Mouse (Mus musculus): ENCODE measurements around the gene Csnk1g1. TPM values are rescaled to one million over a fixed set of nuclear protein-coding genes. Genes with fewer than 3 reads are reported as not detected.

The Csnk1g1 gene
- 10 to 100 TPM; 17.8 to 18.6 TPM for total RNA-seq (2021)
- long read RNA-seq, experiment 1, result 0 reads
- long read RNA-seq, experiment 2, result 0 reads

- peak; percentile 95 to 96 for DNase-seq
Observed at GRCm38 (mm10) chr9:65908394-65909300, at the start of gene Csnk1g1, which contains the start of gene Trip4. Csnk1g1 (plus strand) TSS chr9:65908924. Trip4 (minus strand) TSS chr9:65908794.

- DNase-seq, result no peak
Observed at GRCm38 (mm10) chr9:65859656-65860055, 49.1 kb upstream of the Csnk1g1 start.

- DNase-seq, result peak; percentile 94 to 95
Observed at GRCm38 (mm10) chr9:65884564-65885315, 24.0 kb upstream of the Csnk1g1 start.

- peak; percentile 79 for DNase-seq
Observed at GRCm38 (mm10) chr9:65890143-65890628, 18.5 kb upstream of the Csnk1g1 start, which contains the start of gene Pclaf. Pclaf (plus strand) TSS chr9:65890237.

DNA sequence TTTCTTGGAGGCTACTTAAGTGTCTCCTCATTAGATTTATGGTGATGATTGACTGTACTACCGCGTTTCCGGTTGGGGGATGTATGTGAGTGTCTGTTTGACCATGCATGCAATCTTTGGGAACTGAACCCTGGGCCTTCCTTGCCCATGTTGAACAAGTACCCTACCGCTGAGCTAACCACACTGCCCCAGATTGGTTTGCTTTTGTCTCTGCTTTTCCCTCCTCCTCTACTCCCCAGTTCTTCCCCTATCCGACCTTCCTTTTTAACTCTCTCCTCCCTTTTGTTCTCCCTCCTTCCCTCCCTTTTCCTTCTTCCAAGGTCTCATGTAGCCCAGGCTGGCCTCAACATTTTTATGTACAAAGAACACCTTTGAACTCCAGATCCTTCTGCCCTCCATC, 17.6 kb upstream of the Csnk1g1 start:
- DNase-seq, result no peak

DNA sequence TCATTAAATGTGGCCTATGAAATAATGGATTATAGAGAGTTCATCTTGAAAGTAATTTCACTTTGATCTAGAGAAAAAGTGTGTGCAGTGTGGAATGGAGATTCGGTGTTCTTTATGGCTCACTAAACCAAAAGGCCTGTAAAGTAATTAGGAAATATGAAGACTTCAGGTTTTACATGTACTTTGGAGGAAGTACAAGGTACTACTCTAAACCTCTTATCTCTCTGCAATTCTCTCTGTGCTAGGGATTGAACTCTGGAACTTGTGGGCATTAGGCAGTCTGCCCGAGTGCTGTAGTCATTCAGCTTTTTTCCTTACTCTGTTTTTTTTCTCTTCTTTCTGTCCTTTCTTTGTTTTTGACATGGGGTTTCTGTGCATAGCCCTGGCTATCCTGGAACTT, 11.7 kb upstream of the Csnk1g1 start:
- DNase-seq, result no peak

- no peak for DNase-seq
Observed at GRCm38 (mm10) chr9:65902879-65903278, 5.8 kb upstream of the Csnk1g1 start.

DNA sequence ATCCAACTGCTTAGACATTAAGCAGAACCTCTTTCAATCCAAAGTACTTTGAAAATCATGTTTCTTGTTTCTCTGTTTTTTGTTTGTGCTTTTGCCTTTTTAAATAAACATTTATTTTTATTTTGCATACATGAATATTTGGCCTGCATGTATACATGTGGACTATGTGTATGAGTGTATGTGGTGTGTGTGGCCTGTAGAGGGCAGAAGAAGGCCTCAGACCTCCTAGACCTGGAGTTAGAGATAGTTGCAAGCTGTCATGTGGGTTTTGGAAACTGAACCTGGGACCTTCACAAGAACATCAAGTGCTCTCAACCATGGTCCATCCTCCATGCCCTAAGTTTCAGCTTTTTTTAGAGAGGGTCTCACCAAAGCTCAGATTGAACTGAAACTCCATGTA, 5.3 kb upstream of the Csnk1g1 start:
- no peak for DNase-seq

DNA sequence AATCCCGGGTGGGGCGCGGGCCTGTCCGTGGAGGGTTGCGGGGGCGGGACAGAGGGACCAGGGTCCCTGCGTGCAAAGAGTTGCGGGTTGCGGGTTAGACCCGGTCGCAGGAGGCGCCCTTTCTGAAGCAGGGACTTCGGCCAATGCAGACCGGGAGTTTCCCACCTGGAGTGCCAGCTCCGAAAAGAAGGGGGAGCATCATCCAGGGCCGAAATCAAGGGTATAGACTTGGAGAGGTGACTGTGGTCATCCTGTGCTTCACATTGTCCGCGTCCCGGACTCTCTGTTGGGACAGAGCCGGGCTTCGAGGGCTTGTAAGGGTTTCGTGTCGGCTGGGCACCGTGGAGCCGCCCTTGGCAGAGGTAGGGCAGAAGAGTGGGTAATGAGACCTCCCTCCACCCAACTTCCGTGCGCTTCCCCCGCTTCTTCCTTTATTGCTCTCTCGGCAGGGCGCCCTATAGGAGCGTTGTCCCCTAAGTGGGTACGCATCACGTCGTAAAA, 627 bp downstream of the Csnk1g1 start:
- peak; percentile 60 to 71 for DNase-seq

DNA sequence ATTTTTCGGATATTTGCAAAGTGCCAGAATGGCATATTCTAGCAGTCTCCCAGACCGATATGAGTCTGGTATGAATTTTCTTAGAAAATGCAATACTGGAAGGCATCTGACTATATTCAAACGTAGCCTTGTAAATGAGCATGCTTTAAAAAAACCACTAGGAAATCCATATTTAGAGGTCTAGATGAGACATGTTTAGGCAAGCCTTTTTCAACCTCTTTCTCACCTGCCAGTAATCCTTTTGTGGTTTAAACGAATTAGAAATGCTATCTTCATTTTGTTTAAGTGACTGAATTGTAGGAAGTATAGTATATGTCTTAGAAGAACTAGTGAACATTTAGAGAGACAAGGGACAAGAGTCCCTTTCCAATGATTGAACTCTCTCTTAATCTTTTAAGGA, 1.1 kb downstream of the Csnk1g1 start:
- no peak for DNase-seq

DNA sequence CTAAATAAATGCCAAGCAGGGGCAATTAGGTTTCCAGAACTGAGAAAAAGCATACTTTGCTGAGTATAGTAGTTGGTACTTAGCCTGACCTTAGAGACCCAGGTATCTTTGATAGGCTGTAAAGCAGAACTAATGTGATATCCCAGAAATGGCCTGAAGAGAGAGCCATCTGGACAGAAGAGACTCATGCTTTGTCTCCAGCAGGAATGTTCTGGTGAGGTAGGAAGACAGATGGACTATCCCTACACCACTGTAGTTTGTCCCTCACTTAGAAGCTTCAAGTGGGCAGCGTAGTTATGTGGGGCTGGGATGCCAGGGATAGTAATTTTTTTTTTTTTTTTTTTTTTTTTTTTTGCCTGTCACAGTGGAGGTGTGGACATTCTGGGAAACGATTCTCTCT, 5.3 kb downstream of the Csnk1g1 start:
- DNase-seq, result no peak

DNA sequence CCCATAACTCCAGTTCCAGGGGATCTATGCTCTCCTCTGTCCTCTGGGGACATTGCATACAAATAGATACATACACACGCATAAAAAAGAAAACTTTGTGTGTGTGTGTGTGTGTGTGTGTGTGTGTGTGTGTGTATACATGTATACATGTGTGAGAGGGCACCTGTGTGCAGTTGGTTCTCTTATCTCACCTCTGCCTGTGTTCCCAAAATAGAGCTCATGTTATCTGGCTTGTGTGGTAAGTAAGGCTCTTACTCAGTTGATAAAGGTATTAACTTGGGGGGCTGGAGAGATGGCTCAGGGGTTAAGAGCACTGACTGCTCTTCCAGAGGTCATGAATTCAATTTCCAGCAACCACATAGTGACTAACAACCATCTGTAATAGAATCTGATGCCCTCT, 8.3 kb downstream of the Csnk1g1 start:
- DNase-seq, result no peak

DNA sequence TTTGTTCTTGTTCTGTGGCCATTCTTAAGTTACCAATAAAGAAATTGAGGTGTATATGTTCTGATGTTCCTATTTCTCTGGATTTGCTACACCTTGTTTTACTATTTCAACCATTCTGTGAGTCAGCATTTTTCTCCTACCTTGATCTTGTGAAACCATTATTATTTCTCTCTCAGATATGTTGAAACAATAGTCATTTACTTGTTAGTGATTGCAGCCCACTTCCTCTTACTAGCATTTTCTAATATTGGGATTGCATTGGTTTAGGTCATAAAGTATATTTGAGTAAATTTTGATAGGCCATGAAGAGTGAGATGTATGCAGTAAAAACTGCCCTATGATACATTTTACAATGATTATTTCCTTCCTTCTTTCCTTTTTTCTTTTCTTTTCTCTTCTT, 19.7 kb downstream of the Csnk1g1 start:
- DNase-seq, result no peak

DNA sequence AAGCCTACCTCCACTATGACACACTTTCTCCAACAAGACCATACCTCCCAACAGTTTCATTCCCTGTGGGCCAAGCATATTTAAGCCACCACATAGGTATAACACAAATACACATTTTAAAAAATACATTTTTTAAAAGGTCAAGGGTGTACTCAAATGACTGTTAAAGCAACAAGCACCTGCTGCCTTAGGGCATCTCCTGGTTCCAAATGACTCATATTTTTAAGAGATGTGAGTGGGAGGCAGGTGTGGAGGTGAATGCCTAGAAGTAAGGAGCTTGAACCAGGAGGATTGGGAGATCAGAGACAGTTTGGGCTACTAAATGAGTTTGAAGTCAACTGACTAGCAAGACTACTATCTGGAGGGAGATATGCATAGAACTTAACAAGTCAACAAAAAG, 21.1 kb downstream of the Csnk1g1 start:
- DNase-seq, result no peak

GRCm38 (mm10) chr9:65937566-65937965, 28.8 kb downstream of the Csnk1g1 start:
- no peak for DNase-seq

- DNase-seq, result peak in 1 of 2 experiments; percentile 29
Observed at GRCm38 (mm10) chr9:65951082-65951587, 42.4 kb downstream of the Csnk1g1 start.

DNA sequence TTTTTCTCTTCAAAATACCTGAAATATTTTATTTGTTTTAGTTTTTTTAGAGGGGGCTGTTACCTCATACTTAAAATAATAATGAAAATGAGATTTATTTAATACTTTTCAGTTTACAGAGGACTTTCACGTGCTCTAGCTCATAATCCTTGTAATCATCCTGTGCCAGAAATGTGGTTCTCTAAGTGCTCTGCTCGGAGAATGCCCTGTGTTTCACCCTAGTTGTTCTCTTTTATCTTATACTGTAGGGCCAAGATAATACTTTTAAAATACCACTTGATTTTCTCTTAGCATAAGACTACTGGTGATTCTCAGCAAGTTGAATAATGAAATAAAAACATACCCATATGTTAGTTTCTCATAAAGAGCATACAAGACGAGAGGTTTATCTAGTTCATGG, 61.3 kb downstream of the Csnk1g1 start:
- no peak for DNase-seq

- no peak for DNase-seq
Observed at GRCm38 (mm10) chr9:65973206-65973605, 64.5 kb downstream of the Csnk1g1 start.

GRCm38 (mm10) chr9:65975886-65976285, 67.2 kb downstream of the Csnk1g1 start:
- DNase-seq, result peak; percentile 34 to 64

- no peak for DNase-seq
Observed at GRCm38 (mm10) chr9:65982841-65983240, 74.1 kb downstream of the Csnk1g1 start.

GRCm38 (mm10) chr9:65987021-65987420, 78.3 kb downstream of the Csnk1g1 start:
- DNase-seq, result no peak

- DNase-seq, result no peak
Observed at GRCm38 (mm10) chr9:65995603-65996376, 87.1 kb downstream of the Csnk1g1 start.
